Mouse (Mus musculus): ENCODE measurements around the gene Mgst3. TPM values are rescaled to one million over a fixed set of nuclear protein-coding genes. Genes with fewer than 3 reads are reported as not detected.
A peak's percentile ranks its signal among the peaks of the same experiment; 100 is the strongest.
"Not testable (repeated sequence)": the region's sequence is repeated elsewhere in the genome, so short reads cannot be mapped to it uniquely, and the experiment has no call there.

The Mgst3 gene
- polyA plus RNA-seq, 3 experiments from 2014 or later, result 1.3 to 4.7 (median 1.8) TPM

DNA sequence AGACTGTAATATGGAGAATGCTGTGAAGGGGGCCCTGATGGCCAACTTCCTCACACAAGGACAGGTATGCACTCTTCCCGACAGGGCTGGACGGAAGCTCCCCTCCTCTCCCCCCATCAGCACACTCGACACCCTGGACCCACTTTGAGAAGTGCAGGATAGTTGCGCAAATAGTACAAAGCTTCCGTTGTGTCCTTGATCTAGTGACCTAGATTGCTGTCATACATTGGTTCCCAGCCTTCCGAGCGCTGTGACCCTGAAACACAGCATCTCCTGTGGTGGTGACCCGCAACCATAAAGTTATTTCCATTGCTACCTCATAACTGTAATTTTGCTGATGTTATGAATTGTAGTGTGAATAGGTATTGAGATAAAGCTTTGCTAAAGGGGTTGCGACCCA, 36.3 kb downstream of the Mgst3 start:
- ATAC-seq, result no peak

GRCm38 (mm10) chr1:167352403-167352802, 41.2 kb downstream of the Mgst3 start:
- ATAC-seq, result no peak

- peak; percentile 4 for ATAC-seq
Observed at GRCm38 (mm10) chr1:167350597-167351415, 42.8 kb downstream of the Mgst3 start.

DNA sequence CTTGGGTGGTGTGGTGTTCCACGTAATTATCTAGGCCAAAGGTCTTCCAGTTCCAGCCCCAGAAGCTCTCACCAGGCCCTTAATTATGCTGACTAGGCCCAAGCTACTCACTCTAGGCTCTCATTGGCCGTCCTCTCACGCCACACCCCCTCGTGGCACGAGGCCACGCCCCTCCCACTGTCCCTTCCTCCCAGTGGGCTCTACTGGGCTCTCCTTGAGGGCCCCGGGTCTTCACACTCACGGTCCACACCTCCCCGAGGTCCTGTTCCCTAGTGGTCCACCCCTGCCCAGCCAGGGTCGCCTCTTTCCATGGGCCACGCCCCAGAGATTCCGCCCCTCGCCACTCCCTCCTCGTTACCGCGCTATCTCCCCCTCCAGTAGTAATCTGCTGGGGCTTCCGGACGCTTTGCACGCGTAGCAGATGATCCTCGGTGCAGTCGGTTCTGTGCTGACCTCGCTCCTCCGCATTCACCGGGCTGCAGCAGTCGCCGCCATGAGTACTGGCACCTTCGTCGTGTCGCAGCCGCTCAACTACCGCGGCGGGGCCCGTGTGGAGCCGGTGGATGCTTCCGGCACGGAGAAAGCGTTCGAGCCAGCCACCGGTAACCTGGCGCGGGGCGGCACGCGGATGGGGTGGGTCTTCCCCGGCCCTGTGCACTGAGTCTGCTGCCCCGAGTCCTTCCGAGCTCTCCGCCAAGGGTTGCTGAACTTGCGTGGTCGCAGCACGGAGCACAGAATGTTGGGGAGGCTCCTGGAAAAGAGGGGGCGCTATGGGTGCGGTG, 43.6 kb downstream of the Mgst3 start, which contains the start of gene Aldh9a1:
TSS of gene Aldh9a1 (plus strand) at position 177 of the 782 bp plus-strand sequence.
- ATAC-seq, result peak; percentile 93

DNA sequence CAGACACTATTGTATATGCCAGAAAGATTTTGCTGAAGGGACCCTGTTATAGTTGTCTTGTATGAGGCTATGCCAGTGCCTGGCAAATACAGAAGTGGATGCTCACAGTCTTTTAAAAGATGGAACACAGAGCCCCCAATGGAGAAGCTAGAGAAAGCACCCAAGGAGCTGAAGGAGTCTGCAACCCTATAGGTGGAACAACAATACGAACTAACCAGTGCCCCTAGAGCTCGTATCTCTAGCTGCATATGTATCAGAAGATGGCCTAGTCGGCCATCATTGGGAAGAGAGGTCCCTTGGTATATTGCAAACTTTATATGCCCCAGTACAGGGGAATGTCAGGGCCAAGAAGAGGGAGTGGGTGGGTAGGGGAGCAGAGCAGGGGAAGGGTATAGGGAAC, 44.4 kb downstream of the Mgst3 start:
- ATAC-seq, result not testable (repeated sequence)

DNA sequence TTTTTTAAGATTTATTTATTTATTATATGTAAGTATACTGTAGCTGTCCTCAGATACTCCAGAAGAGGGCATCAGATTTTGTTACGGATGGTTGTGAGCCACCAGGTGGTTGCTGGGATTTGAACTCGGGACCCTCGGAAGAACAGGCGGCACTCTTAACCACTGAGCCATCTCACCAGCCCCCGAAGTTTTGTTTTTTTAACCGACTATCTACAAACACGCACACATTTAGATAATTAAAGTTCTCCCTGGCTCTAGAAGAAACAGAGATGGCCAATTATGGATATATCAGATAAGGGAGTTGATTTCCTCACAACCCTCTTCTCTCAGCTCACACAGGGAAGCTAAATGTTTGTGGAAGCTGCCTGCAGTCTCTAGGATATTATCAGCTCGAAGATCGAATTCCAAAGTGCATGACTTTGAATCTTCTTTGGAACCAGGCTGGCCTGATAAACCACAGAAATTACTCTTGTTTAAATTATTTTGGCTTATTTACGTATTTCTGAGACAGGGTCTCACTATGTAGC, 47.6 kb downstream of the Mgst3 start:
- ATAC-seq, result not testable (repeated sequence)

- no peak for ATAC-seq
Observed at GRCm38 (mm10) chr1:167342831-167343230, 50.8 kb downstream of the Mgst3 start.

DNA sequence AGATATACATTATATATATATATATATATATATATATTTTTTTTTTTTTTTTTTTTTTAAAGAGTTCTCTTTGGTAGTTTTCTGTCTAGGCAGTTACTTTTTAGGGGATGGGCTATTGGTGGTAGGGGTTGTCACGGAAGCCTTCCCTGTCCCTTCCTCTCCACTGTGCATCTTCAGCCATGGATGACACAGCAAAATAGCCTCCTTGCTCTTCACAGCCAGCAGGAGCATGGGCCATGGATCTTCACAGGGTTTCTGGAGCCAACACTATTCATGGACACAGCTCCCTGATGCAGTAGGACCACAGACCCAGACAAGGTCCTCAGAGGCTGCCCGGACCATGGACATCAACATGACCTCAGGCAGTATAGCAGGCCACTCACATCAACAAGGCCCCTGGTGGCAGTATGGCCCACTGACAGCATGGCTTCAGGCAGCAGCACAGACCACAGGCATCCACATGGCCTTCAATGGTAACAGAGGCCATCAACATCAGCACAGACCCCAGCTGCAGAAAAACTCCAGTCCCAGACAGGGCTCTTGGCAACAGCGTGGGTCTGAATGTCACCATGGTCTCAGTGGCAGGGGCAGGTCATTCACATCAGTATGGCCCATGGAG, 52.6 kb downstream of the Mgst3 start:
- ATAC-seq, result no peak

DNA sequence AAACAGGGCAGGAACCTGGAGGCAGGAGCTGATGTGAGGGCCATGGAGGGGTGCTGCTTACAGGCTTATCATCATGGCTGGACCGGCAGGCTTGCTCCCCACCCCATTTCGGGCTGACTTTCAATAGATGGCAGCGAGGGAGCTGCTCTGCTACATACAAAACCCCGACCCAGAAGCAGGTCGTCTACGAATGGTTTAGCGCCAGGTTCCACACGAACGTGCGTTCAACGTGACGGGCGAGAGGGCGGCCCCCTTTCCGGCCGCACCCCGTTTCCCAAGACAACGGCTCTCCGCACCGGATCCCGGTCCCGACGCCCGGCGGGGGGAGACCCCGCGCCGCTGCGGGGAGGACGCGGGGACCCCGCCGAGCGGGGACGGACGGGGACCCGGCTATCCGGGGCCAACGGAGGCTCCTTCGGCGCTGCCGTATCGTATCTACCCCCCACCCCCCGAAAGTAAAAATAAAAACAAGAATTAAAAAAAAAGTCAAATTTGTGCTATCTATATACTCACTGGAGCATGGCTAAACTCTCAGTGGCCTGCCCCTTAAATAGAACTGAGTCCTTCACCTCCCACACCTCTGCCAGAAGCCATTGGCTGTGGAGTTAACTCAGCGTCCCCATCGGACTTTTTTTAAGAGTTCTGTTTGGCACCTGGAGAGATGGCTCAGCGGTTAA, 53.4 kb downstream of the Mgst3 start:
- ATAC-seq, result peak; percentile 18

GRCm38 (mm10) chr1:167339177-167339781, 54.4 kb downstream of the Mgst3 start:
- ATAC-seq, result no peak

- ATAC-seq, result peak; percentile 90
Observed at GRCm38 (mm10) chr1:167337463-167338095, 56.1 kb downstream of the Mgst3 start.

DNA sequence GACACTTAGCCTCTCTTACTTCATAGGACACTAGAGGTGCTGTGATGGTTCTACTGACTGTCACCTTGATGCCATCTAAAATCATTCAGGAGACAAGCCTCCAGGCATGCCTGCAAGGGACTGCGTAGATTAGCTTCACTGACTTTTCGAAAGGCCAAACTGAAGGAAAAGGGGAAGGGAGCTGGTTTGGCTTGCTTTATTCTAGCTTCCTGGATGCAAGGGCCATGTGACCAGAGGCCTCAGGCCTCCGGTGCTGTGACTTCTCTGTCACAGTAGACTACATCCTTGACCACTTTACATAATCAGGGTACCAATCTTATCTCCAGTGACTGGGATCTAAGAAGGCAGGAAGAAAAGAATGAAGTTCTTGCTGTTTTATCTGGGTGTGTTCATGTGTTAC, 57.2 kb downstream of the Mgst3 start:
- ATAC-seq, result no peak

DNA sequence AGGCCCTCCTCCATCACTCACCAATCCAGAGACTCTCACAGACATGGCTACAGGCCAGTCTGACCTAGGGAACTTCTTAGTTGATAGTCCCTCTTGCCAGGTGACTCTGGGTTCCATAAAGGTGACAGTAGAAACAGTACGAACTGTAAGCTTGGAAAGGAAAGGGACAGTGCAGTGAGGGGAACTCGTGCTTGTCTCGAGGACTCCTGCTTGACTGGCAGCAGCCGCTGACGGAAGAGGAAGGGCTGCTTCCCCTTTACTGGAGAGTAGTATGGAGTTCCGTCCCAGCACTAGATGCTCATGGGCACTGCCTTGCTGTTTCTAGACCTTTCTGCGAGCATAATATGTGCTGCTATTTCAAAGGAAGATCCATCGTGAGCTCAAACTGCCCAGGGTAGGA, 62.5 kb downstream of the Mgst3 start:
- ATAC-seq, result no peak

DNA sequence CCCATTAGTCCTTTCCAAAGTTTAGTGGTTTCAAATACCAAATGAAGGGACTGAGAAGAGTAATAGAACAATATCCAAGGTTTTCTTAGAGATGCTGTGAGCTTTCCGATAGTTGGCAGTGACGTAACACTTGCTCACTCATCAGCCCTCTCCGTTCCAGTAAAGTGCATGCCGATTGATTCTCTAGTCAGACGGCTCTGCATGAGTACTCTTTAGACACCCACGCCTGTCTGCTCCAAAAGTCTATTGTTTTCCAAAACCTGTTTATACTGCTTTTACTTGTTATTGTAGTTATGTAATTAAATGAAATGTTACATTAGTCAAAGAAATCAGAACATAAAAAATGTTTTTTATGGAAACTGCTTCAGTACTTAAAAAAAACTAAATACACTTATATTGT, 64.9 kb downstream of the Mgst3 start:
- ATAC-seq, result no peak

Other genes starting within 250 kb of the Mgst3 start
- 10 to 100 TPM; 22.3 to 28.8 (median 23.2) TPM for gene Uck2, start 108.5 kb downstream of the Mgst3 start, polyA plus RNA-seq (2017; shearing (Covaris generic))
- gene Tmco1, start 85.5 kb downstream of the Mgst3 start, polyA plus RNA-seq (2017; shearing (Covaris generic)), result 100 to 1,000 TPM; 100 to 124 (median 106) TPM
- gene Aldh9a1, start 43.9 kb downstream of the Mgst3 start, polyA plus RNA-seq (2017; shearing (Covaris generic)), result 10 to 100 TPM; 47.7 to 61.2 (median 56.2) TPM
- not detected for gene Lrrc52, start 72.9 kb upstream of the Mgst3 start, polyA plus RNA-seq (2017; shearing (Covaris generic))
- gene Rxrg, start 204.5 kb upstream of the Mgst3 start, polyA plus RNA-seq (2017; shearing (Covaris generic)), result not detected